Mouse (Mus musculus) cerebellum, adult 2 months (tissue): ENCODE results near the gene Mrpl2.

Experiments used
- CTCF ChIP-seq: fragments of 200-500 bp; IDR thresholded peaks from 2 replicates; pipeline ENCODE4 v1.5.1; 2011; ENCODE audit warnings: low read depth, mild to moderate bottlenecking, control low read depth, low read length, moderate library complexity, borderline replicate concordance; ENCODE audit not compliant: insufficient read depth
- POLR2A ChIP-seq: fragments of 200-500 bp; IDR thresholded peaks from 2 replicates; pipeline ENCODE4 v1.6.1; 2011; ENCODE audit warnings: low read length, control low read depth, borderline replicate concordance; ENCODE audit not compliant: insufficient read depth

DNA sequence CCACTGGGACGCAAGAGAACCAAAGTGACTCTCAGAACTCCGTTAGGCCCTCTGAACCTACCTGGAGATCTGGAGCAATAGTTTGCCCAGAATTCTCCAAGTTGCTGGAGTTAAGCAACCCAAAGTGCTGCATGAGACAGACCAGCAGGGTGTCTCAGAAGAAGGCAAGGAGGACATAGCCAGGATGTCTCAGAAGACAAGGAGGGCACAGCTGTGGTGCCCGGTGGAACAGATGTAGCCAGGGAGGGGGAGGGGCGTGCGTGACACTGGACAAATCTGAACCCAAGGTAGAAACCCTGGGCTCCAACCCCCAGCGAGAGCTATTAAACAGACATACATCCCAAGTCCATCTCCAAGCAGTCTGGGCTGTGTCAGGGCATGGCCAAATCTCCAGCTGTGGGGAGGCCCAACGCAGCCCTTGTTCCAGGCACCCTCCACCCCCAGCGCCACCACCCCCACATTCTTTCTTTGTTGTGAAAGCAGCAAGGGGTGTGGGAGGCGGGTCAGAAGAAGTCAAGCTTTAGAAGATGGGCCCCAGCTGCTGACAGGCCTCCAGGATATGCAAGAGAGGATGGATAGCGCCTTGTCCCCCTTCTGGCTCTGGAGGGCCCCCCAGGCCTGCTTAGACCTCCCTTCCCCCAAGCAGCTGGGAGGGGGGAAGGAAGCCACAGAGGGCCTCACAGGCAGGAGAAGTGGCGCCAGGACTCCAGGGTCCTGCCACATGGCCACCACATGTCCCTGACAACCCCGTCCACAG, 16.2 kb upstream of the Mrpl2 start:
- no peak for TF ChIP-seq CTCF
- no peak for TF ChIP-seq POLR2A
